Mouse (Mus musculus): ENCODE data around the gene Rbm14. TPM values are rescaled to one million over a fixed set of nuclear protein-coding genes. Genes with fewer than 3 reads are reported as not detected.

The Rbm14 gene
- polyA plus RNA-seq, 1 experiment from 2014 or later, result 111 TPM

DNA sequence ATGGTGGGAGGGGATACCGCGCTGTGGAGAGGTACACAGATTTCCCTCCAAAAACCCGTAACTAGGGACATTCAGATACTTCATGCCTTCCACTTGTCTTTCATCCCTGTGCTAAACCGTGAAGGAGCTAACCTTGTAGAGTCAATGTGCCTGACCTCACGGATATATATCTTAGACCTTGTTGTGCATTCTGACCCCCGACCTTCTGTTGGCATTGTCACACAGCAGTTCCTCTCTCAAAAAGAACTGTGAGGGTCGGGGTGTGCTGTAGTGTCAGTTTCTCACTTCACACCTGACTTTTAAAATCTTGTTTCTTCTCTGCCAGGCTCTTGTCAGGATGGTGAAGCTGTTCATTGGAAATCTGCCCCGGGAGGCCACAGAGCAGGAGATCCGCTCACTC is 54.5 kb downstream of the Rbm14 start:
- H3K9ac ChIP-seq (replicated peaks; ENCODE audit: low read length), result peak overlapping the region; percentile 92
- no peaks in the 10 kb centered on the region for H3K4me1 ChIP-seq (ENCODE audit: control insufficient read depth, insufficient read depth, low read length)
- peak overlapping the region; percentile 68 for H3K4me2 ChIP-seq (ENCODE audit: low read depth, low read length)
- WGBS, result 12% methylated on average over 9 of the region's 9 CpGs
- H3K9me3 ChIP-seq (replicated peaks; ENCODE audit: control insufficient read depth, low read length), result no peaks in the 10 kb centered on the region
- H3K36me3 ChIP-seq (replicated peaks; ENCODE audit: control insufficient read depth, insufficient read depth, low read depth, low read length), result peaks cover under 1% of the 10 kb centered on the region
- ATAC-seq (replicated peaks; ENCODE audit: insufficient number of reproducible peaks, low FRiP score, low TSS enrichment, low read depth) (peak; percentile 6; the same call in 1 of the 2 replicates), DNase-seq (ENCODE audit: low spot score) (no peak)
- H3K27me3 ChIP-seq (ENCODE audit: control insufficient read depth, insufficient read depth, low read length), result no peaks in the 10 kb centered on the region
- H3K4me3 ChIP-seq (ENCODE audit: low read depth, low read length), result peak overlapping the region; percentile 71
- H3K27ac ChIP-seq (replicated peaks; ENCODE audit: low read depth, low read length), result peak overlapping the region; percentile 92

DNA sequence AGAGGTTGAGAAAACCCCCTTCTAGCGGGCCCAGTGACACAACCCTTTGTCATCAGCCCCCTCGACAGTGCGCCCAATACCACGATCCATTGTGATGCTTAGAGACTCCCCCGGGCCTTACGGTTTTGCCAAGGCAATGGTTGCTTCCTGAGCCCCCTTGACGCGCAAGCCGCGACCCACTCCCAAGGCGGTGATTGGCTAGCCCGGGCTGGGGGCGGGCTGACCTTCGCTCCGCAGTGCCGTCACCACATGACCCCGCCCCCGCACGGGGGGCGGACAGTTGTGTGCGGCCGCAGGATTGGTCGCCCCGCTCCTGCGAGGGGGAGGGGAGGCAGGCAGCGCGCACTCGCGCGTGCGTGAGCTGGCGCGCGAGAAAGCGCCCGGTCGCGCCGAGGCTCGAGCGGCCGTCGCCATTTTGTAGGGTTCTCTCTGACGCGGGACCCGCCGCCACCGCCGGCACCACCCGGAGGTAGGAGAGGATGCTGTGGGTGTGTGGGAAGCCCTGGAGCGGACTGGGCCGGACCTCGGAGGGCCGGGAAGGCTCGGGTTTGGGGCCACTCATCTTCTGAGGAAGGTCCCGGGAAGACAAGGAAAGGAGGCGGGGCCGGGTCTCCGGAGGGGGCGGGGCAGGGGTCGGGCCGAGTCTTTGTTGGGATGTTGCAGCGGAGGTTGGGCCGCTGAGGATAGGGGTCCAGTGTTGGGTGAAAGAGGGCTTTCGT is 55.1 kb downstream of the Rbm14 start, which contains the start of gene Rbm4b:
Gene Rbm4b (plus strand): TSS at position 305 of the 719 bp plus-strand sequence.
- WGBS, result under 1% methylated on average over 65 of the region's 65 CpGs

DNA sequence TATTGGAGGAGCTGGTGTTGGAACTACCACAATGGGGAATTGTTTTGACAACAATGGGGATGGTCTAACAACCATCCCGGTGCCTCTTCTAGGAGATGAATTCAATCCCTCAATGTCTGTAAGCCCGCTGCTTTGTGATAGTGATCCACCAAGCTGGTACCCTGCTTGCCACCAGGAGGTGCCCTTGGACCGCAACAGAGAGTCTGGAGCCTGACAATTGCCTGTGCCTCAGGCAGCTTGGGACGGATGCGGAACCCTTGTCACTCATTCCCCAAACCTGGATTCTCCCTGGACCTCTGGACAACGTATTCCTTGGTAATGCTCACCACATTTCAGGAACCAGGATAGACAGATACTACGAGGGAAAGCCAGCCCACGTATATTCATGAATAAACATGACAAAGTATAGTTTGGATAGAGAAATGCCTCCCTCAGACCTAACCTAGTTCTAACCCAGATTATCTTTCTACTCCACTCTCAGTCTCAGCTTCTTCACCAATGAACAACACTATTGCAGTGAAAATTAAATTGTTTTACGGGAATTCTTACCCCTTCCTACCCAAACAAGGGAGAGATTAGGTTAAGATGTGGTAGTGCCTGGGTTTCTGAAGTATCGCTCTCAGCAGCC is 55.8 kb downstream of the Rbm14 start:
- H3K9me3 ChIP-seq (replicated peaks; ENCODE audit: control insufficient read depth, low read length), result no peaks in the 10 kb centered on the region
- peak overlapping the region; percentile 57 for H3K9ac ChIP-seq (replicated peaks; ENCODE audit: low read length)
- 0% methylated on average over 10 of the region's 10 CpGs for WGBS
- H3K4me2 ChIP-seq (ENCODE audit: low read depth, low read length), result peak overlapping the region; percentile 51
- peak overlapping the region; percentile 71 for H3K4me3 ChIP-seq (ENCODE audit: low read depth, low read length)
- H3K36me3 ChIP-seq (replicated peaks; ENCODE audit: control insufficient read depth, insufficient read depth, low read depth, low read length), result no peaks in the 10 kb centered on the region; the same call in 1 of the 2 replicates
- H3K27ac ChIP-seq (replicated peaks; ENCODE audit: low read depth, low read length), result peak overlapping the region; percentile 92
- DNase-seq (ENCODE audit: low spot score) (peak; percentile 91), ATAC-seq (replicated peaks; ENCODE audit: insufficient number of reproducible peaks, low FRiP score, low TSS enrichment, low read depth) (peak; percentile 60)
- no peaks in the 10 kb centered on the region for H3K4me1 ChIP-seq (ENCODE audit: control insufficient read depth, insufficient read depth, low read length)
- no peaks in the 10 kb centered on the region for H3K27me3 ChIP-seq (ENCODE audit: control insufficient read depth, insufficient read depth, low read length)

More for the DNA sequence above, 55.1 kb downstream of the Rbm14 start, which contains the start of gene Rbm4b:
- peak within 1 kb of the TSS; percentile 92 for H3K9ac ChIP-seq (replicated peaks; ENCODE audit: low read length)
- H3K4me2 ChIP-seq (ENCODE audit: low read depth, low read length), result peak within 1 kb of the TSS; percentile 68
- no peaks in the 10 kb centered on the region for H3K4me1 ChIP-seq (ENCODE audit: control insufficient read depth, insufficient read depth, low read length)
- H3K27me3 ChIP-seq (ENCODE audit: control insufficient read depth, insufficient read depth, low read length), result no peaks in the 10 kb centered on the region
- H3K36me3 ChIP-seq (replicated peaks; ENCODE audit: control insufficient read depth, insufficient read depth, low read depth, low read length), result no peaks in the 10 kb centered on the region; the same call in 1 of the 2 replicates
- no peaks in the 10 kb centered on the region for H3K9me3 ChIP-seq (replicated peaks; ENCODE audit: control insufficient read depth, low read length)
- H3K27ac ChIP-seq (replicated peaks; ENCODE audit: low read depth, low read length), result peak within 1 kb of the TSS; percentile 92
- peak within 1 kb of the TSS; percentile 71 for H3K4me3 ChIP-seq (ENCODE audit: low read depth, low read length)
- ATAC-seq (replicated peaks; ENCODE audit: insufficient number of reproducible peaks, low FRiP score, low TSS enrichment, low read depth), result peak; percentile 93
- peak; percentile 100 for DNase-seq (ENCODE audit: low spot score)

Other genes starting within 250 kb of the Rbm14 start
- gene Lrfn4, start 196.0 kb downstream of the Rbm14 start, polyA plus RNA-seq (2014; fragmentation: Nextera tagmentation; extraction: Ambion mirVana), result 8.6 and 9.5 TPM in 2 replicates
- 60.4 and 68.5 TPM in 2 replicates for gene Rce1, start 186.0 kb downstream of the Rbm14 start, polyA plus RNA-seq (2014; fragmentation: Nextera tagmentation; extraction: Ambion mirVana)
- gene Gm960, start 113.0 kb downstream of the Rbm14 start, polyA plus RNA-seq (2014; fragmentation: Nextera tagmentation; extraction: Ambion mirVana), result 3.7 and 4.4 TPM in 2 replicates
- 5.3 and 5.4 TPM in 2 replicates for gene Sptbn2, start 100.5 kb downstream of the Rbm14 start, polyA plus RNA-seq (2014; fragmentation: Nextera tagmentation; extraction: Ambion mirVana)
- gene Rbm4b, start 55.1 kb downstream of the Rbm14 start, polyA plus RNA-seq (2014; fragmentation: Nextera tagmentation; extraction: Ambion mirVana), result 110 and 116 TPM in 2 replicates
- 92.9 and 109 TPM in 2 replicates for gene Rbm4, start 17.7 kb downstream of the Rbm14 start, polyA plus RNA-seq (2014; fragmentation: Nextera tagmentation; extraction: Ambion mirVana)
- 18.4 and 25.8 TPM in 2 replicates for gene Gm21992, start within 50 bp of the Rbm14 start, polyA plus RNA-seq (2014; fragmentation: Nextera tagmentation; extraction: Ambion mirVana)
- gene Ccs, start 27.7 kb upstream of the Rbm14 start, polyA plus RNA-seq (2014; fragmentation: Nextera tagmentation; extraction: Ambion mirVana), result 44.9 and 45.8 TPM in 2 replicates
- not detected in 2 replicates for gene Ccdc87, start 27.7 kb upstream of the Rbm14 start, polyA plus RNA-seq (2014; fragmentation: Nextera tagmentation; extraction: Ambion mirVana)
- gene Ctsf, start 43.5 kb upstream of the Rbm14 start, polyA plus RNA-seq (2014; fragmentation: Nextera tagmentation; extraction: Ambion mirVana), result 20.9 and 30.3 TPM in 2 replicates
- 4.3 and 5.6 TPM in 2 replicates for gene Actn3, start 66.3 kb upstream of the Rbm14 start, polyA plus RNA-seq (2014; fragmentation: Nextera tagmentation; extraction: Ambion mirVana)
- 7.4 and 8.7 TPM in 2 replicates for gene Zdhhc24, start 67.0 kb upstream of the Rbm14 start, polyA plus RNA-seq (2014; fragmentation: Nextera tagmentation; extraction: Ambion mirVana)
- 4.7 and 4.8 TPM in 2 replicates for gene Bbs1, start 95.0 kb upstream of the Rbm14 start, polyA plus RNA-seq (2014; fragmentation: Nextera tagmentation; extraction: Ambion mirVana)
- gene Dpp3, start 116.7 kb upstream of the Rbm14 start, polyA plus RNA-seq (2014; fragmentation: Nextera tagmentation; extraction: Ambion mirVana), result 133 and 138 TPM in 2 replicates
- 1.7 TPM in 2 replicates for gene Peli3, start 131.5 kb upstream of the Rbm14 start, polyA plus RNA-seq (2014; fragmentation: Nextera tagmentation; extraction: Ambion mirVana)
- gene Mrpl11, start 150.5 kb upstream of the Rbm14 start, polyA plus RNA-seq (2014; fragmentation: Nextera tagmentation; extraction: Ambion mirVana), result 164 and 173 TPM in 2 replicates
- gene Npas4, start 178.7 kb upstream of the Rbm14 start, polyA plus RNA-seq (2014; fragmentation: Nextera tagmentation; extraction: Ambion mirVana), result not detected in 2 replicates
- 3.9 and 4.4 TPM in 2 replicates for gene Slc29a2, start 212.2 kb upstream of the Rbm14 start, polyA plus RNA-seq (2014; fragmentation: Nextera tagmentation; extraction: Ambion mirVana)
- 38.5 and 40.8 TPM in 2 replicates for gene B4gat1, start 227.2 kb upstream of the Rbm14 start, polyA plus RNA-seq (2014; fragmentation: Nextera tagmentation; extraction: Ambion mirVana)
- gene AC124502.3, start 227.3 kb upstream of the Rbm14 start, polyA plus RNA-seq (2014; fragmentation: Nextera tagmentation; extraction: Ambion mirVana), result 0.96 and 1.6 TPM in 2 replicates
- gene Brms1, start 229.7 kb upstream of the Rbm14 start, polyA plus RNA-seq (2014; fragmentation: Nextera tagmentation; extraction: Ambion mirVana), result 47.5 and 47.9 TPM in 2 replicates
- gene Rin1, start 238.8 kb upstream of the Rbm14 start, polyA plus RNA-seq (2014; fragmentation: Nextera tagmentation; extraction: Ambion mirVana), result 0.99 and 1.2 TPM in 2 replicates

Data from embryonic facial prominence, embryonic 11.5 days (tissue).